Mouse (Mus musculus): ENCODE measurements at regions not wholly inside any gene's neighbourhood (a gene's known extent, or its start where the extent isn't known, plus 50 kb on each side); places are given as distances from the start of the nearest gene placed in this dataset.

GRCm38 (mm10) chr17:68149237-68149792 is 124.3 kb upstream of the L3mbtl4 start:
- Histone ChIP-seq H3K4me3 (replicated peaks; ENCODE audit: low read length) (no peak overlapping the region), H3K9me3 (replicated peaks; ENCODE audit: control insufficient read depth, low read length) (no peaks in the 10 kb centered on the region), H3K9ac (ENCODE audit: low read length) (no peak overlapping the region), H3K36me3 (ENCODE audit: control insufficient read depth, insufficient read depth, low read length) (no peaks in the 10 kb centered on the region), H3K4me1 (ENCODE audit: control insufficient read depth, insufficient read depth, low read length) (no peaks in the 10 kb centered on the region), H3K27ac (ENCODE audit: low read length) (no peak overlapping the region), H3K4me2 (ENCODE audit: low read depth, low read length) (no peak overlapping the region), H3K27me3 (ENCODE audit: control insufficient read depth, insufficient read depth, low read length) (no peaks in the 10 kb centered on the region)
- ATAC-seq (ENCODE audit: insufficient read depth, low FRiP score): no peak
- 93% methylated on average over 10 of the region's 10 CpGs for WGBS

GRCm38 (mm10) chr17:68152438-68153120 is 121.0 kb upstream of the L3mbtl4 start:
- ATAC-seq (ENCODE audit: insufficient read depth, low FRiP score): no peak
- Histone ChIP-seq H3K9ac (ENCODE audit: low read length) (no peak overlapping the region), H3K4me1 (ENCODE audit: control insufficient read depth, insufficient read depth, low read length) (peaks cover 2% of the 10 kb centered on the region; the same call in 1 of the 2 replicates), H3K27me3 (ENCODE audit: control insufficient read depth, insufficient read depth, low read length) (no peaks in the 10 kb centered on the region), H3K27ac (ENCODE audit: low read length) (no peak overlapping the region), H3K36me3 (ENCODE audit: control insufficient read depth, insufficient read depth, low read length) (no peaks in the 10 kb centered on the region), H3K4me3 (replicated peaks; ENCODE audit: low read length) (no peak overlapping the region), H3K9me3 (replicated peaks; ENCODE audit: control insufficient read depth, low read length) (no peaks in the 10 kb centered on the region), H3K4me2 (ENCODE audit: low read depth, low read length) (no peak overlapping the region)
- WGBS: 87% methylated on average over 11 of the region's 11 CpGs

DNA sequence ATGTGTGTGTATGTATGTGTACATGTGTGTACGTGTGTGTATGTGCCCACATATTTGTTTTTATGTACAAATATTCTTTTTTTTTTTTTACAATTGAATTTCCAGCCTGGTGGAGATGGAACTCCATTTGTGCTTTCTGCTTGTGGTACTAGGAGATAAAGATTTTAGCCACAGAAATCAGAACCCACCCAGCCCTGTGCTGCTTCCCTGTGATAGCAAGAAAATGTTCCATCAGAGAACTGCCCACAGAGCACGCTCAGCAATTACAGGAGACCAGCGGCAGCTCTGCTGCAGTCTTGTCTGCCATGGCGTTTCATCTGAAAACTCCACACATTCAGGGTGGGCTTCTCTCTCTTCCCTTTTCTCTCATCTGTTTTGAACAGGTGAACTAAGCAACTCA is 118.7 kb upstream of the L3mbtl4 start:
- H3K4me1 ChIP-seq (ENCODE audit: control insufficient read depth, insufficient read depth, low read length): peaks cover 2% of the 10 kb centered on the region; the same call in 1 of the 2 replicates
- no peak overlapping the region for H3K4me3 ChIP-seq (replicated peaks; ENCODE audit: low read length)
- H3K27me3 ChIP-seq (ENCODE audit: control insufficient read depth, insufficient read depth, low read length): no peaks in the 10 kb centered on the region
- H3K27ac ChIP-seq (ENCODE audit: low read length): no peak overlapping the region
- ATAC-seq (ENCODE audit: insufficient read depth, low FRiP score): no peak
- H3K9me3 ChIP-seq (replicated peaks; ENCODE audit: control insufficient read depth, low read length): no peaks in the 10 kb centered on the region
- no peaks in the 10 kb centered on the region for H3K36me3 ChIP-seq (ENCODE audit: control insufficient read depth, insufficient read depth, low read length)
- 87% methylated on average over 4 of the region's 4 CpGs for WGBS
- H3K4me2 ChIP-seq (ENCODE audit: low read depth, low read length): no peak overlapping the region
- no peak overlapping the region for H3K9ac ChIP-seq (ENCODE audit: low read length)

DNA sequence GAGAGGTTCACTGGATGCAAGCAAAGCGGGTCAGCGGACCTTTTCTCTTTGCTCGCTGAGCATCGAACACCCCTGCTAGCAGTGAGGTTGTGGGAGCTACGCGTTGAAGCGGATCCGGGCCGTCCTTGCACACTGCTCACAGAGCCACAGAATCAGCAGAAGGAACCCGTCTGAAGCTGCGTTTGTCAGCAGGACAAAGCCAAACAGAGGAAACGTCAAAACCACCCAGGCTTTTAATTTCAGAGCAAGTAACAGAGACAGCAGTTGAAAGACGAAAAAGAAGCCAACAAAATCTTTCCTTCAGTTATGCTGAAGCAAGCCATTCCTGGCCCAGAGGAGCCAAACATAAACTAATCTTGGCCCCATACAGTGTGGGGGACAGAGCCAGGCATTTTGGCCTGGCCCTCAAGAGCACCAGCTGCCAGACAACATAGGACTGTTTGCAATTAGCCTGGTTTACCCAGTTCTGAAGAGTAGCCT is 115.4 kb upstream of the L3mbtl4 start:
- WGBS: 28% methylated on average over 13 of the region's 13 CpGs
- ATAC-seq (ENCODE audit: insufficient read depth, low FRiP score): peak; percentile 93
- Histone ChIP-seq H3K4me1 (ENCODE audit: control insufficient read depth, insufficient read depth, low read length) (peaks cover 4% of the 10 kb centered on the region; the same call in 1 of the 2 replicates), H3K9me3 (replicated peaks; ENCODE audit: control insufficient read depth, low read length) (no peaks in the 10 kb centered on the region), H3K27me3 (ENCODE audit: control insufficient read depth, insufficient read depth, low read length) (no peaks in the 10 kb centered on the region), H3K27ac (ENCODE audit: low read length) (peak overlapping the region; percentile 90), H3K4me3 (replicated peaks; ENCODE audit: low read length) (no peak overlapping the region), H3K4me2 (ENCODE audit: low read depth, low read length) (no peak overlapping the region), H3K9ac (ENCODE audit: low read length) (peak overlapping the region; percentile 52; the same call in 1 of the 2 replicates), H3K36me3 (ENCODE audit: control insufficient read depth, insufficient read depth, low read length) (no peaks in the 10 kb centered on the region)

DNA sequence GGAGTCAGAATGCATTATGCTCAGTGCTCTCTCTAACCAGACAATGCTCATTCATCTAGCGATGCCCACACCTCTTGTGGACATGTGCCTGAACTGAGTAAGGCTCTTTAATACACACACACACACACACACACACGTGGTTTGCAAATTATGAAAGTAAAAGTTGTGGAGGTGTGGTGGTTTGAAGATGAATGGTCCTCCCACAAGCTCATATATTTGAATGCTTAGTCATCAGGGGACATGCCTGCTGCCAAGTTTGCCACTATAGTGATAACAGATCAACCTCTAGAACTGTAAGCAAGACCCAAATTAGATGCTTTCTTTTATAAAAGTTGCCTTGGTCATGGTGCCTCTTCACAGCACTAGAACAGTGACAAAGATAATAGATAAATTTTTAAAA is 112.5 kb upstream of the L3mbtl4 start:
- Histone ChIP-seq H3K9ac (ENCODE audit: low read length) (no peak overlapping the region), H3K27me3 (ENCODE audit: control insufficient read depth, insufficient read depth, low read length) (no peaks in the 10 kb centered on the region), H3K36me3 (ENCODE audit: control insufficient read depth, insufficient read depth, low read length) (no peaks in the 10 kb centered on the region), H3K27ac (ENCODE audit: low read length) (no peak overlapping the region), H3K4me1 (ENCODE audit: control insufficient read depth, insufficient read depth, low read length) (peaks cover 17% of the 10 kb centered on the region), H3K4me2 (ENCODE audit: low read depth, low read length) (no peak overlapping the region), H3K9me3 (replicated peaks; ENCODE audit: control insufficient read depth, low read length) (no peaks in the 10 kb centered on the region), H3K4me3 (replicated peaks; ENCODE audit: low read length) (no peak overlapping the region)
- WGBS: 79% methylated on average over 2 of the region's 2 CpGs
- ATAC-seq (ENCODE audit: insufficient read depth, low FRiP score): no peak

DNA sequence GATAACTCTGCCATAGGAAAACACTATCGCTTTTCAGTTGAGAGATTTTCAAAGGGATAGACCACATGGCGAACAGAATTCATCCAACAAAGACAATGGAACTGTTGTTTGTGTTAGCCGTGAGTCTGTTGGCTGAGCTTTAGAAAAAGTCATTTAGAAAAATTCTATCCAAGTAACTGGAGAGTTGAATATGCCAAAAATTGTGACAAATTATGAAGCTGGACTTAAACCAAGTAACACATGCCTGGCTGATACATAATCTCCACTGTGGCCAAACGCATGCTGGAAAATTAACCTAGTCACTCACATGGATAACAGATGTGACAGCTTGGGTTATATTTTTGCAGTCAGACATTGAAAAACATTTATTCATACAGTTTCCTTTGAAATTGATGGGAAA is 110.1 kb upstream of the L3mbtl4 start:
- 32% methylated on average over 4 of the region's 4 CpGs for WGBS
- H3K27me3 ChIP-seq (ENCODE audit: control insufficient read depth, insufficient read depth, low read length): no peaks in the 10 kb centered on the region
- no peaks in the 10 kb centered on the region for H3K9me3 ChIP-seq (replicated peaks; ENCODE audit: control insufficient read depth, low read length)
- no peak overlapping the region for H3K4me2 ChIP-seq (ENCODE audit: low read depth, low read length)
- no peak overlapping the region for H3K9ac ChIP-seq (ENCODE audit: low read length)
- peak overlapping the region; percentile 37; the same call in 1 of the 2 replicates for H3K27ac ChIP-seq (ENCODE audit: low read length)
- H3K36me3 ChIP-seq (ENCODE audit: control insufficient read depth, insufficient read depth, low read length): no peaks in the 10 kb centered on the region
- no peak overlapping the region for H3K4me3 ChIP-seq (replicated peaks; ENCODE audit: low read length)
- H3K4me1 ChIP-seq (ENCODE audit: control insufficient read depth, insufficient read depth, low read length): peaks cover 14% of the 10 kb centered on the region
- ATAC-seq (ENCODE audit: insufficient read depth, low FRiP score): no peak

DNA sequence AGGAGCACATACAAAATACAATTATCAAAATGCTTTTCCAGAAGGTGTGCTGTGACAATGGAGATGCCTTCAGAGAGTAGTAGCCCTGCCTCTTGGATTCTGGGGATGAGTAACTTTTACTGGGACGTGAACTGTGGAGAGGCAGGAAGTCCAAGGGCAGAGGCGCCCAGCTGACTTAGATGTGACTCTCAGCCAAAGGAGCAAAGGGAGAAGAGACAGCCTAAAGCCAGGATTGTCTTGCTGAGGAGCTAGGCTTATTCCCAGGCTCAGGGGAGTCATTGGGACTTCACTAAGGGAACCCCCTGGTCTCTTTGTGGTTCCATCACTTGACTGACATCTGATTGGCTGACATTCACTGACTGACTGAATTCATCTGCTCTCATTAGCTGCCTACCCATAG is 108.9 kb upstream of the L3mbtl4 start:
- Histone ChIP-seq H3K4me2 (ENCODE audit: low read depth, low read length) (no peak overlapping the region), H3K9me3 (replicated peaks; ENCODE audit: control insufficient read depth, low read length) (no peaks in the 10 kb centered on the region), H3K36me3 (ENCODE audit: control insufficient read depth, insufficient read depth, low read length) (no peaks in the 10 kb centered on the region), H3K9ac (ENCODE audit: low read length) (no peak overlapping the region), H3K27ac (ENCODE audit: low read length) (peak overlapping the region; percentile 81), H3K4me1 (ENCODE audit: control insufficient read depth, insufficient read depth, low read length) (peaks cover 14% of the 10 kb centered on the region), H3K4me3 (replicated peaks; ENCODE audit: low read length) (no peak overlapping the region), H3K27me3 (ENCODE audit: control insufficient read depth, insufficient read depth, low read length) (no peaks in the 10 kb centered on the region)
- WGBS: 83% methylated on average over 2 of the region's 2 CpGs
- no peak for ATAC-seq (ENCODE audit: insufficient read depth, low FRiP score)

DNA sequence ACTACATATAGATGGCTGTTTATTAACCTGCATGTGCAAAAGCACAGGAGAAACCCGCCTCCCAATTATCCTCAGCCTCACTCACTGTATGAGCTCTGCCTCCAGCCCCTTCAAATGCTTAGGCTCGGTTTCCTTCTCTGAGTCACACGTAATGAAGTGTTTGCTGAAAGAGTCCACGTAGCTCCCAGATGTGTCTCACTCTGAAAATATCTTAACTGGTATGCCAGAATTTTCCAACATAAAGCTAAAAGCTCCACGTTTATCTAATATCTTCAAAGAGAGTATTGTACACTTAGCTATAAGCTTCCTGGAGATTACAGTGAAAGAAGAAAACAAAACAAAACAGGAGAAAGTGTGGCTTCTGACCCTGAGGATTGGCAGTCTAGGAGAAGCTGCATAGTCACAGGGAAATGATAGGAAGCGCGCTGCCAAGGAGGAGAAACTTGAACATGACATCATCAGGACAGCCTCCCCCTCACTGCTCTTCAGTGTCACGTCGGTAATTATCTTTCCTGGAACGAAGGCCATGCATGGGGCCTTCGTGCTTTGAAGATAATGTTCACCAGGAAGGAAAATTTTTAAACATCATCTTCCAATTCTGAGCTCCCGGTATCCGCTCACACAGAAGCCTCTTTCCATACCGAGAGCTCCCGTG is 108.3 kb upstream of the L3mbtl4 start:
- no peak; the same call in 1 of the 2 replicates for ATAC-seq (ENCODE audit: insufficient read depth, low FRiP score)

GRCm38 (mm10) chr17:68166397-68166796 is 107.2 kb upstream of the L3mbtl4 start:
- ATAC-seq (ENCODE audit: insufficient read depth, low FRiP score): no peak
- Histone ChIP-seq H3K4me2 (ENCODE audit: low read depth, low read length) (no peak overlapping the region), H3K4me3 (replicated peaks; ENCODE audit: low read length) (no peak overlapping the region), H3K9ac (ENCODE audit: low read length) (no peak overlapping the region), H3K4me1 (ENCODE audit: control insufficient read depth, insufficient read depth, low read length) (peaks cover 14% of the 10 kb centered on the region), H3K36me3 (ENCODE audit: control insufficient read depth, insufficient read depth, low read length) (no peaks in the 10 kb centered on the region), H3K27ac (ENCODE audit: low read length) (no peak overlapping the region), H3K27me3 (ENCODE audit: control insufficient read depth, insufficient read depth, low read length) (no peaks in the 10 kb centered on the region), H3K9me3 (replicated peaks; ENCODE audit: control insufficient read depth, low read length) (no peaks in the 10 kb centered on the region)
- WGBS: 76% methylated on average over 4 of the region's 4 CpGs

More for the DNA sequence above, 108.3 kb upstream of the L3mbtl4 start:
- Histone ChIP-seq H3K36me3 (ENCODE audit: control insufficient read depth, insufficient read depth, low read length) (no peaks in the 10 kb centered on the region), H3K27me3 (ENCODE audit: control insufficient read depth, insufficient read depth, low read length) (no peaks in the 10 kb centered on the region), H3K4me1 (ENCODE audit: control insufficient read depth, insufficient read depth, low read length) (peaks cover 14% of the 10 kb centered on the region), H3K27ac (ENCODE audit: low read length) (peak overlapping the region; percentile 81), H3K9ac (ENCODE audit: low read length) (no peak overlapping the region), H3K4me3 (replicated peaks; ENCODE audit: low read length) (no peak overlapping the region), H3K9me3 (replicated peaks; ENCODE audit: control insufficient read depth, low read length) (no peaks in the 10 kb centered on the region), H3K4me2 (ENCODE audit: low read depth, low read length) (no peak overlapping the region)
- 37% methylated on average over 15 of the region's 15 CpGs for WGBS

Measured in stomach, embryonic 16.5 days (tissue).